Mouse (Mus musculus): ENCODE results near the gene Tmem178b. TPM values are rescaled to one million over a fixed set of nuclear protein-coding genes. Genes with fewer than 3 reads are reported as not detected.

Tmem178b gene
- total RNA-seq, 2 experiments from 2014 or later: 2.5 TPM

GRCm38 (mm10) chr6:40229985-40230384, 356.9 kb downstream of the Tmem178b start:
- no peak for DNase-seq

DNA sequence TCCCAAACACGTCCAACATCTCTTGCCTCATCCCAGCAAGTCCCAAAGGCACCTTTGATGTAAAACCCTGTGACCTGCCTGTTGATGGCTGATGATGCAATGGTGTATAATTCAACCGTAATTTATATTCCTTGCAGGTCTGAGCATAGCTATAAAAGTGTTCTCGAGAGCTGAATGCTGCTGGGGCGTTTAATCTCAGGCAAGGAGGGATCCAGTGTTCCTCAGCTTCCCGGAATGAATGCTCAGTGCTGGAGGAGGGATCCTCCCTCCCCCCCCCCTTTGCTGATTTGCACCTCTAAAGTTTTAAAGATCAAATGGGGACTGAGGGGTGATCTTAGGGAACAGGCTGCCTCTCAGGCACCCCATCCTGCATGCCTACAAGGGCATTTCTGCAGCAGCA, 361.0 kb downstream of the Tmem178b start:
- DNase-seq: no peak
- intact Hi-C loops (cut with DNase I; ENCODE audit: low total_unique reads): loop anchor here (10.0 kb wide), 1 partner anchor 161 kb away; no protein-coding TSS in a partner anchor

More at GRCm38 (mm10) chr6:40229985-40230384, 356.9 kb downstream of the Tmem178b start:
- intact Hi-C loops (cut with DNase I; ENCODE audit: low total_unique reads): loop anchor here (10.0 kb wide), 1 partner anchor 165 kb away; no protein-coding TSS in a partner anchor

DNA sequence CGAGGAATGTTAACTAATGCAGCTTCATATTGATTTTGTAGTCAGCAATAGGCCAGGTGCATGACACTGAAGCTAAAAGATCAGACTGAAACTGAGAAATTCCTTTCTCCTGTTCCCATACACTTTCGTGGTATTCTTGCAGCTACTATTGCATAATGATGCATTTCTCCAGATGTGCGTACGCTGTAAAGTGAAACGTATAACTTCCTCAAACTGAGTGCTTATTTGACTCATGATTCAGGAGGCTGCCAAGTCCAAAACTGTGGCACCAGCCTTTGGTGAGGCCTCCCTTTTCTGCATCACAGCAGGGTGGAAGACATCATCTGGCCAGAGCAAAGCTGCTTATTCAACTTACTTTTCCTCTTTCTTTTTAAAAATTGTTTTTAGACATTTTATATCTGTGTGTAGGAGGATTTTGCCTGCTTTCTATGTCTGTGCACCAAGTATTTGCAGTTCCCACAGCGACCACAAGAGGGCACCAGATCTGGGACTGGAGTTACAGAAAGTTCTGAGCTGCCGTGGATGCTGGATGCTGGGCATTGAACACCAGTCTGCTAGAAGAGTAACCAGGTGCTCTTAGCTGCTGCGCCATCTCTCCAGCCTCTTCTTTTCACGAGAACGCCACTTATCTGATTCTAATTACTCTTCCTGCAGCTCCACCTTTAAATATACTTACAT, 362.9 kb downstream of the Tmem178b start:
- intact Hi-C loops (cut with DNase I; ENCODE audit: low total_unique reads): loop anchor here (10.0 kb wide), 1 partner anchor 159 kb away; no protein-coding TSS in a partner anchor
- peak; percentile 68 for DNase-seq

- peak; percentile 17 for DNase-seq
- intact Hi-C loops (cut with DNase I; ENCODE audit: low total_unique reads): loop anchor here (10.0 kb wide), 1 partner anchor 158 kb away; no protein-coding TSS in a partner anchor
Measured at GRCm38 (mm10) chr6:40236841-40237765, 364.0 kb downstream of the Tmem178b start.

DNA sequence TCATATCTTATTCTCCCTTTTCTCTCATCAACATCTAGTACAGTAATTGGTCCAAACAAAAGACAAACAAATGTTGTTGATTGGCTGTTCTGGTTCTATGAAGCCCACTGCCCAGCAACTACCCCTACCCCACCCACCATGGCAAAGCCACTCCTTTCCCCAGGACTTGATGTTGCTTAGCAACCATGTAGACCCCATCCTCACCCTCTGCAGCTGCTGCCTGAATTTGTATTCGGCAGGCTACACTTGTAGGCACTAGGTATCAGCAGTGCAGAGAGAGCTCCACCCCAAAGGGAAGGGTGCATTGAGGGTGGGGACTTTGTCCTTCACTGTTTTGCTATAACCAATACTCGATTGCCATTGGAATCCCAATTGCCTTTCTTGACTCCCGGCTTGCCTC, 365.8 kb downstream of the Tmem178b start:
- DNase-seq: no peak
- intact Hi-C loops (cut with DNase I; ENCODE audit: low total_unique reads): loop anchor here (10.0 kb wide), 1 partner anchor 156 kb away; no protein-coding TSS in a partner anchor

- intact Hi-C loops (cut with DNase I; ENCODE audit: low total_unique reads): no loop called here
- no peak for DNase-seq
Measured at GRCm38 (mm10) chr6:40240671-40241070, 367.6 kb downstream of the Tmem178b start.

GRCm38 (mm10) chr6:40247398-40247946, 374.4 kb downstream of the Tmem178b start:
- DNase-seq: peak; percentile 7
- intact Hi-C loops (cut with DNase I; ENCODE audit: low total_unique reads): no loop called here

GRCm38 (mm10) chr6:40249939-40250338, 376.9 kb downstream of the Tmem178b start:
- intact Hi-C loops (cut with DNase I; ENCODE audit: low total_unique reads): no loop called here
- no peak for DNase-seq

DNA sequence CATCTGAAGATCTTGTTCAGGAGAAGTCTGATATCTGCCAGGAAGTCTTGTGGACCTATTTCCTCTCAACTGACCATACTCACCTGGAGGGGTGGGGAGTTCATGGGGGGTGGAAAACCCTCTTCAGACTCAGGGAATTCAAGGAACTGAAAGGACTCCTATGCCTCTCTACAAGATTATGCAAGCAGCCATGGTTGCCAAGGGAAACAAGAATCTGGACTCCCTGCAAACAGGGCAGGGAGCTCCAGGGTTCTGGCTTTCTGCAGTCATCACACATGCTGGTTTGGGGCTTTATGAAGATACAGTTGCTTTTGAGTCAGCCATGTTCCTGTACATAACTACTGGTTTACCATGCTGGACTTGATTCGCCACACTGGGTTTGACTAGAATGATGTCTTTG, 390.6 kb downstream of the Tmem178b start:
- DNase-seq: no peak
- intact Hi-C loops (cut with DNase I; ENCODE audit: low total_unique reads): no loop called here

GRCm38 (mm10) chr6:40300707-40301106, 427.6 kb downstream of the Tmem178b start:
- DNase-seq: no peak
- intact Hi-C loops (cut with DNase I; ENCODE audit: low total_unique reads): no loop called here

GRCm38 (mm10) chr6:40303379-40303778, 430.3 kb downstream of the Tmem178b start:
- DNase-seq: peak; percentile 23
- intact Hi-C loops (cut with DNase I; ENCODE audit: low total_unique reads): no loop called here

Other genes with a start within 250 kb of the Tmem178b start
- gene Braf, start 147.8 kb upstream of the Tmem178b start, total RNA-seq (2021): 1 to 10 TPM; 8.3 to 9.3 TPM
- 10 to 100 TPM; 54.9 to 65.0 TPM for gene Mrps33, start 62.3 kb upstream of the Tmem178b start, total RNA-seq (2021)